Mouse (Mus musculus) brain, adult 2 months (tissue): ENCODE measurements around the gene Bhlhe40.

Source experiments
- DNase-seq: peaks from one replicate; pipeline ENCODE4 v3.0.0; 2011; ENCODE audit warnings: low read depth, low spot score

Bhlhe40 gene

DNA sequence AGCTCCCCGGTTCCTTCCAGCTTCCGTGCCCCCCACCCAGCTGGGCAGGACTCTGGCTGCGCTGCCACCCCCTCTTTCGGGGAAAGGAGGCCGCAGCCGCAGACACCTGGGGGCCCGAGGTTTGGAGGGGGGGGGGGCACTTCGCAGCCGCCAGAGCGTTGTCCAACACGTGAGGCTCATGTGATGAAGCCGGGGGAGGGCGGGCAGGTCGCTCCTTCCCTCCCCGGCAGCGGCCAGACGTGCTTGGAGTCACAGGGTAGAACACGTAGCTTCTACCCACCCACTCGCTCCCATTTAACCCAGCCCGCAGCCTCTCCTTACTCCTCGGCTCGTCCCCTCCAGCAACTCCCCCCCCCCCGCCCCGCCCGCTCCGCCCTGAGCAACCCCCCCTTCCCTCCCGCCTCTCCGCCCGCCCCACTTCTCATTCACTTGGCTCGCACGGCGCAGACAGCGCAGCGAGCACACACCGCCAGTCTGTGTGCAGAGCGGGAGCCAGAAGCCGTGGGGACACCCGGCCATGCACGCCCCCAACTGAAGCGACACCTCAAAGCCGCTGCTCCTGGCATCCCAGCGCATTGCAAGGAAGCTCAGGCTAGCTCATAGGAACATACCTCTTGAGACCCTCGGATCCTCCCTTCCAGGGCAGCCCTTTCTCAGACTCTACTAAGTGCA lies at the start of gene Bhlhe40:
Gene Bhlhe40, plus strand, starts transcription at position 424 of the 672 bp plus-strand sequence.
- DNase-seq = peak; percentile 99

DNA sequence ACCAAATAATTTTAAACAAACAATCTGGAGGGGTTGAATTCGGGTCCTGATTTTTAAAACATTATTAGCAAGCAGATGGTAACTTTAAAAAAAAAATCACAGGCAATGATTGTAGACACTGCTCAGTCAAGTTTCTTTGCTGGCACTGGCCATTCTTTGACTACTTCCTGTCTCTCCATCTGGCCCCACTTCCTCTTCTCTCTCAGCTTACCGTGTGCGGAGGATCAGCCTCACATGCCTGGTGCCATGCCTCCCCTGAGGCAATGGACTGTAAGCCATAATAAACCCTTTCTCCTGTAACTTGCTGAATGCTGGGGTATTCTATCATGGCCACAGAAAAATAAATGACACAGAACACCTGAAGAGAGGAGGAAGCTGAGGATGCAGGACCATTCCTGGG lies 48.8 kb upstream of the Bhlhe40 start:
- no peak for DNase-seq

DNA sequence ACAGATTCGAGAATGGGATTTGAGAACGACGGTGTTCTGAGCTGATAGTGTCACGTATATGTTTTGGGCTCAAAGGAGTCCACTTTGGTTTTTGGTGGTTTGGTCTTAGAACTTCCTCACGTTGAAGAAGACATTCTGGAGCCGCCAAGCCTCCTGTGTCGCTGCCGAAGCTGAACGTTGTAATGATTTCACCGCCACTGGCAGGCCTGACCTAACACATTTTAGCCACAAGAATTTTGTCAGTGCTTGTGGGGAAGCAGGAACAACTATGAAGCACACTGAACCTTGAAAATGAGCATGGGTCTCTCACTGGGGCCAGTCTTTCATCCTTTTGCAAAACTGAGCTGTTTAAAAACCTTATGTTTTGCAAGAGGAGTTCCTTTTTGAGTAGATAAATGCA lies 42.4 kb upstream of the Bhlhe40 start:
- DNase-seq = no peak

DNA sequence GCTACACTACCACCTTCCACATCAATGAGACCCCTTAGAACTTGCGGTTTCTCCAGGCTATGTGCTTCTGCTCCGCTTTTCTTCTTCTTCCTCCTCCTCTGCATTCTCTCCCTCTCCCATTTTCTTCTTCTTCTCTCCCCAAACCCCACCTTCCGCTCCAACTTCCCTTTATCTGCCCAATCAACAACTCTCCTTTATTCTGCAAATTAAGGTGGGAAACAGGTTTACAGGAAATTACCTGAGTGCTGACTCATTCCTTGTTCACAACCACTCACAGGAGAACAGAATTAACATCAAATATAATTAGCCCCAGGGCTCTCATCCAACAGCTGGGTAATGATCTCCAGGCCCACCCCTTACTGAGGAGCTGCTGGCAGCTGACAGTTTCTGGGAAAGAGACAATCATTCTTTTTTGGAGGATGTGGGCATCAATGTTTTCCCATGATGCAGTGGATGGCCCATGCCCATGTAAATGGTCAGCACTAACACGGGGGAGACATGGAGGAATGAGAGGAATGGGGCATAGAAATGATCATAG lies 37.3 kb upstream of the Bhlhe40 start:
- DNase-seq = no peak

DNA sequence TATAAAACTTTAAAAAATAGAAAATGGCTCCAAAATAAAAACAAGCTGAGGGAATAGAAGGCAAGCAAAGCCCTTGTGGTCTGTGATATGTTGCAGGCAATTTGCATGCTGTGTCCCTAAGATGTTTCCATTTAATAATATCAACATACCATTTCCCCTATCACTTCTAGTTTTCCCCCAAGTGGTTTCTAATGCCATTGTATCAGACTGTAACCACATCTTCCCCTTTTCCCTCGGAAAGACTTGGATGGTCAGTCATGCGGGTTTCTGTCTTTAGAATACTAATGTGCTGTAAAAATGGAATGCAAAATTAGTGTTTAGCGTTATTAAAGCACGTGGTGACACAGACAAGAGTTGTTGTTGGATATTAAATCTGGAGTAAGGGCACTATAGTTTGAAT lies 35.5 kb upstream of the Bhlhe40 start:
- no peak for DNase-seq

DNA sequence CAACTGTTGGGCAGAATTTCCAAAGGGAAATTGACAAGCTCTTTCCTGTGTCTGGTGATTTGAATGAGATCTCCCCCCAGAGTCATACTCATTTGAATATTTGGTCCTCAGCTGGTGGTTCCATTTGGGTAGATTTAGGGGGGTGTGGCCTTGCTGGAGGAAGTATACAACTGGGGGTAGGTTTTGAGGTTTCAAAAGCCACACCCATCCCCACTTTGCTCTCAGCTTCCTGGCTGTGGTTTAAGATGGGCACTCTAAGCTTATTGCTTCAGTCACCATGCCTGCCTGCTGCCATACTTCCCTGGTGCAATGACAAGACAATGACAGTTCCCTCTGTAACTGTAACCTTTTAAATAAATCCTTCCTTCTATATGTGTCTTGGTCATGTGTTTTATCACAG lies 29.7 kb upstream of the Bhlhe40 start:
- DNase-seq = no peak

DNA sequence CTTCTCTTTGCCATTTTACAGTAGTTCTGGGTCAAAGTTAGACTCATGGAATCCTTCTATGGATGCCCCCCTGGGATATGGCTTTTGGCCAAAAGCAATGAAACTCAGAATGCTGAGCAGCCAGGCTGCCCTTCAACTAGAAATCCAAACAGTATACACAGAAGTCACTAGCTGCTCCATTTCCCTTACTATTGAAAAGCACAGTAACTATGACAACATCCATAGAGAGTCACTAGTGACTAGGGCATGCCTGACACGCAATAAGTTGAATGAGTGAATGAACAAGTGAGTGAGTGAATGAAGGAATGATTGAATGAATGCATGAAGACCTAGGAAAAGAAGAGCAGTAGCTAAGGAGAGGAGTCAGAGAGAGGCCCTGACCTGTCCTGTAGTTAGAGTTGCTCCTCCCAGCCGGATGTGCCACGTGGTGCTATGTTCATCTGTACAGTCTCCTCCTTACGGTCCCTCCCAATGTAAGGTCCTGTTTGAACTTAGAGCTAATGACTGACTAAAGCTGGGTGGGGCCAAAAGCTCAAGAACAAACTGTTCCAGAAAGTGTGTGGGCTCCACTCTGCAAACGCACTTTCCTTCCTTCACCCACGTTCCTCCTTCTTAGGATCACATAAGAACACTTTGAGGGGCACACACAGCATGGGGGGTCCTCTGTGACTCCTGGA lies 22.1 kb upstream of the Bhlhe40 start:
- no peak for DNase-seq

DNA sequence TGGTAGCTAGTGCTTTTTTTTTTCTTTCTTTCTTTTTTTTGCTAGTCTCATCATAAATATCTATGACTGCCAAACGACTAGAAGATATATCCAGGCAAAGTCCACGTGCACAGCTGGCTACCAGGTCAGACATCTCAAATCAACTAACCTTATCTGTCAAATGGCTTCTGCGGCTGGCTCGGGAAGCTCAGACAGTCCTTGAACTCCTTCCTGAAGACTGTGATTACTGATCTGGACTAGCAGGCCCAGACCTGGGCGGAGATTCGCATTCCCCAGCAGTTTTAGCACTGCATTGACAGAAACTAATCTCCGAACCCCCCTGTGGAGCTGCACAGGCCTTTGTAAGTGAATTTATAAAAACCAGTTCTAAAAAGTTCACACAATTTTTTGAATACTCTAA lies 18.4 kb upstream of the Bhlhe40 start:
- no peak for DNase-seq

DNA sequence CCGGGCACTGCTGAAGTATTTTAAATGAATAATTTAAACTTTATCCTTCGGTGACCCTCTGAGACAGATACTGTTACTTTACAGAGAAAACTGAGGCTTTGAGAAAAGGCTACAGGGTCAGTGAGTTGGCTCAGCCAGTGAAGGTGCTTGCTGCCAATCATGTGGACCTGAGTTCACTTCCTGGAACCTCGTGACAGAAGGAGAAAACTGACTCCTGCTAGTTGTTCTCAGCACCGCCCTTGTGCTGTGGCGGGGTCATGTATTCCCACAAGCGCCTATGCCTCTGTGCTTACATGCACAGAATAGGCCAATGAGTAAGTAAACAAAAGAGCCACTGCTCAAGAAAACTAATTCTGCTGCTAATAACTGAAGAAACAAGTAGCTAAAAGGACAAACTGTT lies 17.4 kb upstream of the Bhlhe40 start:
- no peak for DNase-seq

DNA sequence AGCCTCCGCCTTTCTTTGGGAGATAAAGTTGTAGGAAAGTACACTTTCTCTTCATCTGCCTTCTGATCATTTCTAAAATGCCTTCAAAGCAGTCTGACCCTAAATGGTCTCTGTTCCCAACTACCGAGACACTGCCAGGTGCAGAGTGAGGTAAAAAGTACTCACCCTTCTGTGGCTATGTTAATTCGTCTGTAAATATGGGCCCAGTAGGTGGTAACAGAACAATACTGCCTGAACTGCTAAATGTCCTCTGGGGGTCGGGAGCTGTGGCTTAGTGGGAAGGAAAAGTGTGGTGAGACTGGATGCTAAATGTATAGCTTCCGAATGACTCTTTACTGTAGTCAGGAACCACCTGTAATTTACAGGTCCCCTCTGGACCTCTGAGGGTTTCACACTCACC lies 16.1 kb upstream of the Bhlhe40 start:
- no peak for DNase-seq

DNA sequence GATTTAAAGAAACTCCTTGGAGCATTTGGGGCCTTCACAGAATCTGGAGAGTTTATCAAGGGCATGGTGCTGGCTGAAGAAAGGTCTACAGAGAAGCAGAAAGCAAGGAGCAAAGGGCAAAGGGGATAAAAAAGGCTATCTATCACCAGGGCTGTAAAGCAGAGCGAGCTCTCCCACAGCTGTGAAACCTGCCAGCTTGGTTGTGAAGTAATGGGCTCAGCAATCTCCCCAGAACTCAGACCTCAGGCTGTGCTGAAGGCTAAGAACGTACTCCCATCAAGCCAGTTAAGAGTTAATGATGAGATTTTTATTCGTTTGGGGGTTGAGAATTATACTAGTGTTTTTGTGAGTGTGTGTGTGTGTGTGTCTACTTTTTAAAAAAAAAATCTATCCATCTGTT lies 13.3 kb upstream of the Bhlhe40 start:
- DNase-seq = no peak

DNA sequence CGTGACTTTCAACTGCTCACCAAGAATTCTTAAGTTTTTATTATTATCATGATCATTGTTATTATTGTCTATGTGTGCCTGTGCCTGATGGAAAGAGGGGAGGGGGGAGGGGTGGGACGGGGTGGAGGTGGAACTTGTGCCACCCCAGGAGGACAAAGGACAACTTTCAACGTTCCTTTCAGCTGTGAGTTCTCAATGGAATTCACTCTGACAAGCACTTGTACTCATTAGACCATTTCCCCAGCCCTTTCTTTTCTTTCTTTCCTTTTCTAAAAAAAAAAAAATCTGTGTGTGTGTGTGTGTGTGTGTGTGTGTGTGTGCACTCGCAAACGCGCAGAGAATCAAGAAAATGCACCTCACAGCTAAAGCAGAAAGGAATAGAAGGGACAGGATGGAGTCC lies 12.4 kb upstream of the Bhlhe40 start:
- DNase-seq = no peak

DNA sequence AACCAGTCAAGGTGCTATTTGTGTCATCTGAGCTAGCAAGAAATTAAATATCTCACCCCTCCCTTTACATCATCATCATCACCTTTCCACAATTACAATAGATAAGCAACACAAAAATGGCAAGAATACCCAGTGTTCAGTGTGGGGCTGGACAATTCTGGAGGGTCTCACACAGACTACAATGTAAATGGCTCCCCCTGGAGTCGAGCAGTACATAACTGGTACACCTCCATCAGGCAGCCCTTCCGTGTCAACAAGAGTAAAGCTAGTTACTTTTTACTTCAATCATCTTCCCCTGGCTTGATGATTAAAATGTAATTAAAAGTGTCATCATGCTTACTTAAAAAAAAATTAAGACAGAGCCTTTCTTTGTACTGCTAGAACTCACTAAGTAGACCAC lies 4.6 kb upstream of the Bhlhe40 start:
- DNase-seq = no peak

DNA sequence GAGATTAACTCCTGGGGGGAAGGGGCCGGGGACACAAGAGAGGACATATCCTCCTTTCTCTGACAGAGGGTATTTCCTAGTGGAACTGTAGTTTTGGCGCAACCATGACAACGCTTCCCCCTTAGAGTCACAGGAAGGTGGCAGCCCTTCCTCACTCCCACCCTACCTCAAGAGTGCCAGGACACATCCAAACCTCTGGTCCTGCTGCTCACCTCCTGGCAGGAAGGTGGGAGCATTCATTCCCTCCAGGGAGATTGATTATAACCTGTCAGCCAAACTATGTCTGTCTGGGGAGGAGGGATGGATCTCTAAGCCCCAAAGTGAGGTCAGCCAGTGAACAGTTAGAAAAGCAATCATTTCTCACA lies 2.4 kb upstream of the Bhlhe40 start:
- no peak for DNase-seq

DNA sequence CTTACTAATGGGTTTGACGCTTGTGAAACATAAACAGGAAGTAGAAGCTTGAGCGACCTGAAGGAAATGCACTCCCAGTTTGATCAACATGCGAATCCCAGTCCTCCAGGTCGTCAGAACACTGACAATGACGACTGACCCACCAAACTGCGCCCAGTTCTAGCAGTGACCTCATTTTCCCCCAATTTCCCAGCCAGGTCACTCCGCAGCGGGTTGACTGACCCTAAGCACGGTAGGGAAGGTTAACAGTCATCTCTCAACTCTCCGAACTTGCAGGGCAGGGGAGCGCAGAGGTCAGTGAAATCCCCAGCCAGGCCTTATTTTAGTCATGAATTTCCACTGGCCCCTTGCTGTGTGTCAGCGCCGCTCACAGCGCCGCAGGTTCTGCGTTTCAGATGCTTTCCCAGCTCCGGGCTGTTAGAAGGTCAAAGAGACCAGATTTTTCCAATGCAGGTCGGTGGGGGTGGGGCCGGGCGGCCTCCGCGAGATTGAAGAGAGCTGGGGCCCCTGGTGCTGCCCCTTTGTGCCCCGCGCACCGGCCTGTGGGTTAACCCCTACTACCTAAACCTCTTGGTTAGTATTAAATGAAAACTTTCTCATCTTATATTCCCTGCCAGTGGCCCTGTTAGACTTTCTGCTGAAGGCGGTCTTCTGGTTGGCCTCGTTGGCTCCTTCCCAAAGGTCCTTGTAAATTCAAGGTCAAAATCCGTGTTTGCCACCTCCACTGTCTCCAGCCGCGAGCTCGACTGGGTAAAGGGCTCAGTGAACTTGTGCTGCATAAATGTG lies 1.8 kb upstream of the Bhlhe40 start:
- peak; percentile 60 for DNase-seq

DNA sequence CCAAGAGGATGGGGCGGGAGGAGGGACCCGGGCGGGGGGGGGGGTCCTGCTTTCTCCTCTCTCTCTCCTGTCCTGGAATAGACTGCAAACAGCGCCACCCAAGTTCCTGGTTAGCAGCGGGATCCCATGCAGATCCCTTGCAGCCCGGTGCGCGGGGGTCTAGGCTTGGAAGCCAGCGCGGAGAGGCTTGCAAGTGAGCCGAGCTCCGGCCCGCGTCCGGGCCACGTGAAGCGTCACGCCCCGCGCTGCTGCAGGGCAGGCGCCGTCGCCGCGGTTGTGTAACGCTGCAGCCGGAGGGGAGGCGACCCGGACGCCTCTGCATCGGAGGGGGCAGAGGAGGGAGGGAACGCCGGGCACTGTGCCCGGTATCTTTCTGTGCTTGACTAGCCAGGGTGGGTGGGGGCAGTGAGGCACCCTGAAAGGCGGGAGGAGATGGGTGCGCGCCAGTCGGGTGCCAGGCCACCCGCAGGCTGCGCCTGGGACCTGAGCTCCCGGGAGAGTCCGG lies 1.2 kb upstream of the Bhlhe40 start:
- peak; percentile 98 for DNase-seq

DNA sequence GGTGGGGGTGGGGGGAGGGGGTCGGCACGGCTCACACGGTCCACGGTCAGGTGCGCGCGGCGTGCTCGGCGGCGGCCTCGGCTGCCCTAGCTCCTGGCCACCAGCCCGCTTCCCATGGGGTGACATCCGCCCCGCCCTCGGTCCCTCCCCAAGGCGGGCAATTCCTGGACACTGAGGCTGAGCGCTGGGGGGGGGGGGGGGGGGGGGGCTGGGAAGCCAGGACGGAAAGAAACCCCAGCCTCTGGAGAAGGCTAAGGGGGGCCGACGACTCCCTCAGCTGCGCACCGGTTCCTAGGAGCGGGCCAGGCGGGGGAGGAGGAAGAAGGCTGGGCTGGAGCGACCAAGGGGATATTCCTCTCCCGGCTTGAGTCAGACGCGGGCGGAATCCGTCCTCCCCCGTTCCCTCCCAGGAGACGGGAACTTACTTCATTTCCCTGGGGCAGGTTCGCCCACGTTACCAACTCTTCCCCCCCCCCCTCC lies 663 bp upstream of the Bhlhe40 start:
- peak; percentile 96 for DNase-seq

DNA sequence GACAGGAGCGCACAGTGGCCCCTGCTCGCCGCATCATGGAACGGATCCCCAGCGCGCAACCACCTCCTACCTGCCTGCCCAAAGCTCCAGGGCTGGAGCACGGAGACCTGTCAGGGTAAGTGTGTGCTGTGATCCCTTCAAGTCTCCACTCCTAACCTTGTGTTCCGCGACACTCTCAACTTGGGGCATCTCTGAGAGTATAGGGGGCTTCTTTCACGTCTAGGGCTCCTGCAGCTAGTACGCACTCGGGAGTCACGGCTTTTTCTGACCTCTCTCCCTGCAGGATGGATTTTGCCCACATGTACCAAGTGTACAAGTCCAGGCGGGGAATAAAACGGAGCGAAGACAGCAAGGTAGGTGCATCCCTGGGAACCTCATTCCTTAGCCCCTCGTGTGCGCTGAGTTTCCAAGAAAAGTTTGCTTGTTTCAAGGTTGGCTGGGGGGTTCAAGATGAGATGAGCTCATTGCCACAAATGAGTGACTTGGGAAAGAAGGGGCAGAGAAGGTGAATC lies 505 bp downstream of the Bhlhe40 start:
- DNase-seq = no peak

DNA sequence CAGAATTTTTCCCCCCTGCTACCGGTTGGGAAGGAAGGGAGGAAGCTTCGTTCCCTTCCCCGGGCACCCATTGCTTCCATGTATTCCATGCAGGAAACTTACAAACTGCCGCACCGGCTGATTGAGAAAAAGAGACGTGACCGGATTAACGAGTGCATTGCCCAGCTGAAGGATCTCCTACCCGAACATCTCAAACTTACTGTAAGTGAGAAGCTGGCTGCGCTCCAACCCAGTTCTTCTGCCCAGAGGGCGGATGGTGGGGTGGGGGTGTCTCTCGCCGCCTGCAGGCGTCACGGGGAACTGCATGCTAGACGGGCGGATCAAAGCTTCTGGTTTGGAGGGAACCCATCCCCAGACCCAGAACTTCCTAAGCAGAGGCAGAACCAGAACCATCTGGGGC lies 983 bp downstream of the Bhlhe40 start:
- DNase-seq = peak; percentile 95

DNA sequence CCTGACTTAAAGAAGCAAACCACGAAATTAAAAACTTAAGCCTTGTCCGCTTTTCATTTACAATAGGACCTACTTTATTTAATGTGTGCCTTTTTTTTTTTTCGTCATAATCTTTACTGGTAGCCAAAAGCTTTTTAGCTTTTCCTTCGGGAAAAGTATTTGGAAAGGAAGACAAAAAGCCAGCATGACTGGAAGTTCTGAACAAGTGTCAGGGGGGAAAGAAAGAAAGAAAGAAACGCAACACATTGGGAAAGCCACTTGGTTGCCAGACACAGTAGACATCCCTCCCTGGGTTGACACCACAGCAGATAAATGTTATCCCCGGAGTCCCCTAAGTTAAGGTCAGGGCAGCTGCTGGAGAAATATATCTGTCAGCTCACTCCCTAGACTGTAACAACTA lies 1.5 kb downstream of the Bhlhe40 start:
- no peak for DNase-seq

DNA sequence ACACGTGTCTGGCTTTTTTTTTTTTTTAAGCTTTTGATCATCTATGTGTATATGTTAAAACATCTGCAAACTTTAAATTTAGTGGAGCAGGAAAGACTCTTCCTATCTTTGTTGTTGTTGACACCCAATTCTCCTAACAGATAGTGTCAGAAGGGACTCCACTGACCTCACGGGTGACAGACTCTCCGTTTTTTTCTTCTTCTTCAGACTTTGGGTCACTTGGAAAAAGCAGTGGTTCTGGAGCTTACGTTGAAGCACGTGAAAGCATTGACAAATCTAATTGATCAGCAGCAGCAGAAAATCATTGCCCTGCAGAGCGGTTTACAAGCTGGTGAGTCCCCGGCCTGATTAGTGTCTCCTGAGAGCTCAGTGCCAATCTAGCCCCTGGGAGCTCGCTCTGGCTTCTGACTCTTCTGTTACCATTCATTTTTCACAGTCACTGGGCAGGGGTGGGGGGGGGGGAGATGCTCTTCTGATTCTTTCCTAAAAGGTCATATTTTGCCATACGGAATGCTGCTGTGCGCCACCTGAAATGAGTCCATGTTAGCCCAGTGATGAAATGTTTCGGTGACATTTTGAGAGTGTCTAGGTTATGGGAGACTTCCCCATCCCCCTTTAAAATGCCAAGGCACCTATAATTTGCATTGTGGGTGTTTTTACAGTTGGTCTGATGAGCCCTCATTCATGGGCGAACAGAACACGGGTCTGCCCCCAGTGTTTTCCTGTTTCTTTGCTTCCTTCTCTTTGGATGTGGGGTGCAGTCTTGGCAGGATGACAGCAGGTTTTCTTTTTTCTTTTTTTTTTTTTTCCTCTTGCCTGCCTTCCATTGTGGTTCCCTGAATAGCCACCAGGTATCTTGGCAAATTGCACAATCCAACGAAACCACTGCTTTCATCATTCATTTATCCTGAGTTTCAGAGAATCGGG lies 2.1 kb downstream of the Bhlhe40 start:
- DNase-seq = no peak
